Mouse (Mus musculus) G1E-ER4 (cell line): ENCODE results near the gene Srsf6. TPM values are rescaled to one million over a fixed set of nuclear protein-coding genes. Genes with fewer than 3 reads are reported as not detected.

Source experiments
- GATA1 ChIP-seq: IDR thresholded peaks from one replicate; pipeline ENCODE4 v1.8.0; 2012; ENCODE audit warnings: low read length, inconsistent platforms
- polyA plus RNA-seq: library from polyadenylated mRNA; stranded (reverse); fragments of >175 nt; gene quantifications from 2 replicates; pipeline ENCODE4 v1.2.3, GENCODE M21; 2012

Srsf6 gene
- 101 and 133 TPM in 2 replicates for polyA plus RNA-seq

DNA sequence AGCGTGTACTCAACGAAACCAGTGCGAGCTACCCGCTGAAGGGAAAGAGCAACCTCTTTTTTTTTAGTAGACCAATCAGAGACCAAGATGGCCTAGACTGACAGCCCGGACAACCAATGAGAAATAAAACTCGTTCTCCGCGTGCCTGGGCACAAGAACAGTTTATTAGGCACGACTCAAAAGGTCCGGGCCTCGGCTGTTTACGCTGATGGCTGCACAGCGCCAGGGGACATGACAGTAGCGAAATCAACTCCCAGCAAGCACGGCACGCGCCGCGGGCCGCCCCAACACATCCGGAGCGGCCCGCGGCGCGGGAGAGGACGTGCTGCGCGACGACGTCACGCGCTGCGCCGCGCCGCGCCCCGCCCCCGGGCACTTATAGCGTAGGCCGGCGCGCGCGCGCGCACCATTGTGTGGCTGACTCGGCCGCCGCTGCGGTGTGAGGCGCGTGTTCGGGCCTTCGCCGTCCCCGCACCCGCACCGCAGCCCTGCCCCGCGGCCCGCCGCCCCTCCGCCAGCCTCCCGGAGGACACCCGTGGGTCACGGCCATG, at the start of gene Srsf6:
Srsf6 (plus strand) TSS at position 406 of the 551 bp plus-strand sequence.
- TF ChIP-seq GATA1 = no peak

DNA sequence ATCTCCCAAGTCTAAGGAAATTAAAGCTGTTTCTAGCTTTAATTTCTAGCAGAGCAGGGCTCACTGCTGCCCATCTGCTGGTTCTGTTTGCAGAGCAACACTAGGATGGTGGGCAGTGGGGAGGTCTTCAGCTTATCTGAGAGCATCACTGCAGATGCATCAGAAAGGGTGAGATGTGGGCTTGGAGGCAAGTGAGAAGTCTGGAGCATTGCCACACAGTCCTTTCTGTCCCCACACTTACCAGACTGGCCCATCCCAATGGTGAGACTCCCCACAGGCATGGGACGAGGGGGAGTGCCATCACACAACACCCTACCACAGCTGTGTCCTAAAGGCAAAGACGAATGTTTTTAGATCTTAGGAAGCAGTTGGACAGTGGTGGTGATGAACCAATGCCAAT, 47.2 kb upstream of the Srsf6 start:
- no peak for TF ChIP-seq GATA1

DNA sequence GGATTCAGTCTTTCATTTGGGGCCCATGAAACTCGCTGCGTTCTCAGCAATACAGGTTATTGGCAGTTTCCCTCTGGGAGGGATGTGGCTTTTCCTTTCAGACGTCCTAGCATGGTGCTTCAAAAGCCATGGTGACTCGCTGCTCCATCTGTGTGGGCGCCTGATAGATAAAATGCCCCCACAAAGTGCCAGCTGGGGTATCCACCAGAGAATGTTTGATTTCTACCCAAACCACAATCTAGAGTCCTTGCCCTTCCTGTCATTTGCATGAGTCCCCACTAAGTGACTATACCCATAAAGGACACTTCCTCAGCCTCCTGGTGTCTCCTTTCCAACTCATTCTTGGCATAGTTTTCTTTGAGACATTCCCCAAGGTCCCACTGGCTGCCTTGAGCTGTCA, 44.2 kb upstream of the Srsf6 start:
- no peak for TF ChIP-seq GATA1

DNA sequence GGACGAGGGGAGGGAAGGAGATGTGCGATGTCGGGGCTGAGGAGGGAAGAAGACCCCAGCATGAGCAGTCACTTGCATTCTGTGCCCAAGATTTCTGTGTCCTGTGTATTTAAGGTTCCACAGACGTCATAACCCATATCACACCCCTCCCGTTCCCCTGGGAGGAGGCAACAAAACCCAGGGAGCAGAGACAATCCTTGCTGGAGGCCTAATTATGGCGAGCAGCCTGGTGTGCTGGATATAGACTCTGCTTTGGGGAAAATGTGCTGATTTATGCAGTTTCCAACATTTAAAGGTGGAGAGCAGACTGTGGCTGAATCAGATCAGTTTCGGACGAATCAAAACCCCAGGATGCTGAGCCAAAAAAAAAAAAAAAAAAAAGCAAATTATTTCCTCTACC, 42.7 kb upstream of the Srsf6 start:
- TF ChIP-seq GATA1 = no peak

DNA sequence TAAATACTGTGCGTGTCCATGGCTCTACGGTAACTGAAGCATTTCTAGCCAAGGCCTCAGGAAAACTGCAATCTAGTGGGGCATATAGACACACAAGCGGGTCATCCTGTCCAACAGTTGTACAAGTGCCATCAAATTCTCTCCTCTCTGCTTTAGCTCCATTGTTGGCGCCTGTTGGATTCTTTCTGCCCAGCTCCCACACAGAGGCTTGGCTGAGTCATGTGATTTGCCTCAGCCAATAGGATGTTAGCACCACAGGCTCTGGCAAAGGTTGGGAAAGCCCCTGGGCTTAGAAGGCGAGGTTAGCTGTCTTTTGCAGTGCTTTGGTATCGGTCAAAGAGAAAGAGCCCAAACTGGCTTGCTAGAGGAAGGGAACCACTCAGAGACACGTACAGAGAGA, 42.1 kb upstream of the Srsf6 start:
- TF ChIP-seq GATA1 = no peak

DNA sequence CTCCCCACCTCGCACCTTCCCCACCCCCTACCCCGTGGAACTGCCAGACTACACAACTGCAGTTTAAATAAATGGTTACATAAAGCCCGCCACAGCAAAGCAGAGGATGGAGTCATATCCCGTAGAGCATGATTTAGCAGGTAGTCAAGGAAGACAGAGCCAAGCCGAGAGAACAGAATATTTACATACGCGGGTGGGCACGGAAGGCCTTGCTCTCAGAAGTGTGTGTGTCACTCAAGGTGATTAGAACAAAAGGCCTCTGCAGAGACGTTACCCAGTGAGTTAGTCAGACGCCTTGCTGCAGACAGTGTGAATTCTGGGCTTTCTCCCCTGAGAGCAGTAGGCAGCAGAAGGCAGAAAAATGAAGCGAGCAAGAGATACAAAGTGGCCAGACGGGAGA, 41.6 kb upstream of the Srsf6 start:
- no peak for TF ChIP-seq GATA1

DNA sequence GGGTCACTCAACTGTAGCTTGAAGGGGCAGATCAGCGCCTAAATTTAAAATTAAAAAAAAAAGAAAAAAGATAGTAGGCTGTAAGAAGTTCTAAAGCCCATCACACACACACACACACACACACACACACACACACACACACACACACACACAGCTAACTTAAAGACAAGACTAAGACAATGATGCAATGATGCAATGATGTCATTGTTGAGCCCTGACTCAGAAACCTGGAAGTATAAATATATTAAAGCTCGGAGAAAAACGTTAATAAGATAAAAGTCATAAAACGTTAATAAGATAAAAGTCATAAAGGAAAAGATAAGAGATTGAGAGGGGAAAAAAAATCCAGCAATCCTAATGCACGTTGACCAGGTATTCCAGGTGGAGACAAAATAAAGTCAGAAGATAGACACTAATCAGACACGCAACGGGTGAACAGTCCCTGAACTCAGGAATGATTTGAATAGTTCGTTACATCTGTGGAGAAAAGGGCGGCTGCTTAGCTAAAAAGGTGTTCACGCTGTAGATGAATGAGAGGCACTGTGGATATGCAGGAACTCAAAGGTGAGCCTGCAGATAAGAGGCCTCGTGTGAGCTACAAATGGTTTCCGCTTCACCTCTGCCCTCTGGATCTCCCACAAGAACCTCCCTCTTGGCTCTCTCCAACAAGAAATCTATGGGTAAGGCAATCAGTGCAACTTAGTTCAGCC, 31.3 kb upstream of the Srsf6 start:
- TF ChIP-seq GATA1 = no peak

DNA sequence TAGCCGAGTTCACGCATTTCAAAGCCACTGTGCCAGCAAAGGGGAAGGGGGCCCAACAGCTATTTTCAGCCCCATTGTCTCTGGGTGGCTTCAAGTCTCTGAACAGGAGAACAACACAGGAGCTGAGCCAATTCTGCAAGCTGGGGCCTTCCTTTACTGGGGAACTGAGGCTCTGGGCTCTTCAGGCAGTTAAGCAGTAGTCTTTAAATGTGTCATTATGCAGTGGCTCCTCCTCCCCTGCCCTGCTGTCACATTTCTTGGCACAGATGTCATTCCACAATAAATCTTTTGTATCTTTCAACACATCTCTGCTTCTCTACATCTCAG, 30.8 kb upstream of the Srsf6 start:
- no peak for TF ChIP-seq GATA1

DNA sequence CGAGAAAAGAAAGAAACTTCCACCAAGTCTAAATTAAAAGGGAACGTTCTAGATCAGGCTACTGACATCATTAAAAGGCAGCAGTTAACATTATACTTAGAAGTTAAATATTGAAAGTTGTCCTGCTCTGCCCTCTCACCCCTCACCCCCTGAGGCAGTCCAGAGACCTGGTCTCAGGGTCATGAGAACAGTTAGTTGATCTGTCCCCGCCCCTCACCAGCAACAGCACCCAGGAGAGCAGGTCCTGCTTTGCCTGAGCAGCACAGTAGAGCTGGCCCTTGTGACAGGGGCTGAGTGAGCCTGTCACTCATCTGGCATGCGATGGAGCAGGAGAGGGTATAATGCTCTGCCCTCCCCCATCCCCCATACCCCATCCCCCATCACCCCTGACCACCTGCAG, 25.4 kb upstream of the Srsf6 start:
- TF ChIP-seq GATA1 = no peak

DNA sequence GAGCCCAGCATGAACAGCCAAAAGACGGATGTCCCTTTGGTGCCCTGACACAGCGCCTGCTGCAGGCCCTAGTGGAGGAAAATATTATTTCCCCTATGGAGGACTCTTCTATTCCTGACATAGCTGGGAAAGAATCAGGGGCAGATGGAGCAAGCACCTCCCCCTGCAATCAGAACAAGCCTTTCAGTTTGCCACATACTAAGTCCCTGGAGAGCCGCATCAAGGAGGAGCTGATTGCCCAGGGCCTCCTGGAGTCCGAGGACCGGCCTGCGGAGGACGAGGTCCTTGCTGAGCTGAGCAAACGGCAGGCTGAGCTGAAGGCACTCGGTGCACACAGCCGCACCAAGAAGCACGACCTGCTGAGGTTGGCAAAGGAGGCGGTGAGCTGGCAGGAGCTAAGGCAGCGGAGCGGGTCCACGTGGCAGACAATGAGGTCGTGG, 23.3 kb upstream of the Srsf6 start:
- TF ChIP-seq GATA1 = no peak

DNA sequence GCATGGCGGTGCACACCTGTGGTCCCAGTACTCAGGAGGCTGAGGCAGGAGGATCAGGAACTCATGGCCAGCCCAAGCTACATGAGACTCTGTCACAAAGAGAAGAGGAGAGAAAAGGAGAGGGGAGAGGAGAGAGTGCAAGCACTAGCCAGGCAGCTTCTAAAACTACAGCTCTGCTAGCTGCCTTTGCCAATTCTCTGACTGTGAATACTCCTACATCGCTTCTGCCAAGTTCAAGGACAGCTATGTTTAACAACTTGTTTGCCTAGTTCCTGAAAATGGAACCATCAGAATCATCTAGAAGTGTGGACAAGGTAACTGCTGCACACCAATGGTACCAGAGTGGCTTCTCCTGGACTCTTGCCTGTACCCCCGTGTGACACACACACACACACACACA, 17.3 kb upstream of the Srsf6 start:
- no peak for TF ChIP-seq GATA1

DNA sequence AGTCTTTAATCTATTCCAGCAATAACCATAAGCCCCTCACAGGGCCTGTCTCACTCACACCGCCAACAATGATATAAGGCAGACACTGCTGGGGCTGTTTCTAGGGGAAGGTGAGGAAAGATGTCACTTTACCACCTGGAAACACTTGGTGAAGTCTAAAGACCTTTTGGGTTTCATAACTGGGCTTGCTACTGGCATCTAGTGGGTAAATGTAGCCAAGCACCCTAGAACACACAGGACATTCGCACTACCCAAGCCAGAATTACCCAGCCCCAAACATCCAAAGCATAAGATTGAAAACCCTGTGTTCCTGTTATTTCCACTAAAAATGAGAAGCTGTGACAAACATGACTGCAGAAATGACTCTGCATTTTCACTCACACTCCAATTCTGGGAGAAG, 16.8 kb upstream of the Srsf6 start:
- no peak for TF ChIP-seq GATA1

DNA sequence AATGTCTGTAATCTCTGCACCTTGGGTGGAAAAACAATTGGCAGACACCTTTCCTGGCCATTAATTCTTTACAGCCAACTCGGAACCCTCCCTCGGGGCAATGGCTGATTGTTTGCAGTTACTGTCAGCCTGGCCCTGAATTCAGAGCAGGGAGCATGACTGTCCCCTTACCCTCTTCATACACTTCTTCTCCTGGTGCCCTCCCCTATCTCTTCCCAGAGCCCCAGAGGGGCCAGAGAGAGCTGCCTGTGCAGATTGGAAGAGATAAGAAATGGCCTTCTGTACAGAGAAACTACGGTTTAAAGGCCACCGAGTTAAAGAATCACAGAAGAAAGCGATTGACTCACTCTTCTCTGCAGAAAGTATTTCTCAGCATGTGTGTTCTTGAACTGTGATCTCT, 11.4 kb upstream of the Srsf6 start:
- TF ChIP-seq GATA1 = no peak

DNA sequence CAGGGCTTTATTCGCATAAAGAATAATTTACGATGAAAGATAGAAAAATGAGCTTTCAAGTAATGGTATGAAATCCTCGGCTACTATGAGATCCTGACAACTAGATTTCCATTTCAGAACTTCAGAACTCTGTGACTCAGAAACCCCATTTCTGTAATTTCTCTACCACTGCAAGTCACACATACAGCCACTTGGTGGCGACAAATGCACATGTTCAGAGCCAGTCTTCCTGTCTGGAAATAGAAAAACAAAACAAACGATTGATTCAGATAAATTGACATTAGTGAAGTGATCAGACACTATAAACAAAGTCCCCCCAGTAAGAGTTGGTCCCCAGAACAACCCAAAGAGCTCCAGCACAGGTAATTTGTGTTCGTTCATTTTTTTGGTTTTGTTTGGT, 9.1 kb upstream of the Srsf6 start:
- no peak for TF ChIP-seq GATA1

DNA sequence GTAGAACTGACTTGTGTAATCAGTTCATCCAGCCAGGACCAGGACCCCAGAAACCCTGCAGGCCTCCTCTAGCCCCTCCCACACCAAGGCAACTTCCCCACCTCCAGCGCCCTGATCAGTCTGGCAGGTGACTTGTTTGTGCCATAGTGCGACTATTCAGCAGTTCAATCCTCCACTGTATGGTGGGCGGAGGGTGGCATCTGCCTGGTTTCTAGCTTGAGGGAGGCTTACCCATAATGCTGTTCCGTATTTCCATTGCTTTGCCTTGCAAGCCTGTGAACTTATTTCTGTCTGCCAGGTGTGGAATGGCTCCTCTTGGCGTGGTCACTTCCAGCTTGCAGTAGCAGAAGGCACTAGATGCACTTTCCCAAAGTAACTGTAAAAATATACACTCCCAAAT, 8.5 kb upstream of the Srsf6 start:
- no peak for TF ChIP-seq GATA1

DNA sequence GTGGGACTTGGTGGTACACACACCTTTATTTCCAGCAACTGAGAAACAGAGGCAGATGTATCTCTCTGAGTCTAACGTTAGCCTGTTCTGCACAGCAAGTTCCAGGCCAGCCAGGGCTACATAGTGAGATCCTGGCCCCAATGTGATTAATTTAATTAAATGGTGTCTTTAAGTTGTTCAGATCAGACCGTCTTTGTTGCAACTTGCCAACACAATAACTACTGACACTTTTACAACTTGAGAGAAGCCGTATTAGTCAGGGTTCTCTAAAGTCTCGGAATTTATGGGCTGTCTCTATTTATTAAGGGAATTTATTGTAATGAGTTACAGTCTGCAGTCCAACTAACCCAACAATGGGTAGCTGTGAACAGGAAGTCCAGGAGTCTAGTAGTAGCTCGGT, 7.2 kb upstream of the Srsf6 start:
- TF ChIP-seq GATA1 = no peak

DNA sequence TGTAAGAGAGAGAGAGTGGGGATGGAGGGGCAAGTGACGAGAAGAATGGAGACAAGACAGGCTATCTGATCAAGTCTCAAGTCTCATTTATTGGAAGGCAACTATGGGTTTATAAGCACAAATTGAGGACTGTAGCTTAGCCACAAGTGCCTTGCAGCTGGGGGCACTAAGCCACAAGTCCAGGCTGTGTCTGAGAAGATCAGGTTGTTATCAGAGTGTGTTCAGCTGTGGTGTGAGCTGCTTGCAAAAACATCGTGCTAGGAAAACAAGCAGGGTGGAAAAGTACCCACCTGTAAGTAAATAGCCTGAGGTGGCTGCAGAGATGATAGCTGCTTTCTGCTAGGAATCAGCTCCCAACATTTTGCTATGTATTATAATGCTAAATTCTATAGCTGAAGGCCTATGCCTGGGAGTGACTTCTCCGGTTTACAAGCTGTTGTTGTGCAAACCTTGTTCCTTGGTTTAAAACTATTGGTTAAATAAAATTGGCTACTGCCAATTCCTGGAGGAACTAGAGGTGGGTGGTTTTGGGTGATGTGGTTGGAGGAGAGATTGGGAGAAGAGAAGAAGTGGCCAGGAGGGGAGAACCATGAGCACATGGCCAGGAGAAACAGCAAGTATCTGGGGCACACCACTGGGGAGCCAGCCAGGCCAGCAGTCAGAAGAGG, 3.3 kb upstream of the Srsf6 start:
- TF ChIP-seq GATA1 = no peak
